Mouse (Mus musculus) thymus, adult 2 months (tissue): ENCODE results near the gene Ddx20.

Experiments used
- CTCF ChIP-seq: fragments of 200-500 bp; IDR thresholded peaks from 2 replicates; pipeline ENCODE4 v1.5.1; 2012; ENCODE audit warnings: mild to moderate bottlenecking, control low read depth, low read length, moderate library complexity, borderline replicate concordance; ENCODE audit not compliant: control insufficient read depth, poor library complexity, insufficient read depth; ENCODE audit errors: extremely low read depth
- POLR2A ChIP-seq: fragments of 200-500 bp; IDR thresholded peaks from 2 replicates; pipeline ENCODE4 v1.6.1; 2012; ENCODE audit warnings: mild to moderate bottlenecking, low read length, control low read depth, moderate library complexity; ENCODE audit not compliant: control insufficient read depth, poor library complexity, insufficient read depth; ENCODE audit errors: extremely low read depth

DNA sequence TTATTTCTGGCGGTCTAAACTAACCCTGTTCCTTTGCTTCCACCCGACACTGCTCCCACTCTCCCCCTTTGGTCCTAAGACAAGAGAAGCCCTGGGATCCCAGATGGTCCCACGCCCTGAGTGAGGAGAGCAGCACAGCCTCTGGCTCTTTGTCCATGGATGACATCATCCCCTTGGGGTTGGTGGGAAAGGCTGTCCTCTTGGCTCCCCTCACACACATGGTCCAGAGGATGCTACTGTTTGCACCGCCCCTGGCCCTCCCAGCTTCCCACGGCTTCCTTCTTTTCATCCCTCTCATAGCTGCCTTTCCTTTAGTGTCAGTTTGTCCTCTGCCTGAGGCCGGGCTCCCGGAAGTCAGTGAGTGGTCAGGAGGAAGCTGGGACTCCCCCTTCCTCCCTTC lies 24.4 kb upstream of the Ddx20 start:
- TF ChIP-seq CTCF (no peak), POLR2A (no peak)
